Mouse (Mus musculus) neural tube, embryonic 10.5 days (tissue): ENCODE data around the gene Xylb.

Source experiments
- DNase-seq: peaks from one replicate; pipeline ENCODE4 v3.0.0-alpha.2; 2017; ENCODE audit warnings: low spot score; ENCODE audit errors: extremely low spot score

Xylb gene

GRCm38 (mm10) chr9:119401801-119402214 is 44.6 kb downstream of the Xylb start, which contains the start of gene Acvr2b:
Gene Acvr2b, plus strand, starts transcription at chr9:119402118.
- DNase-seq = peak; percentile 98

- peak; percentile 74 for DNase-seq
Observed at GRCm38 (mm10) chr9:119402253-119403235, 45.4 kb downstream of the Xylb start.

DNA sequence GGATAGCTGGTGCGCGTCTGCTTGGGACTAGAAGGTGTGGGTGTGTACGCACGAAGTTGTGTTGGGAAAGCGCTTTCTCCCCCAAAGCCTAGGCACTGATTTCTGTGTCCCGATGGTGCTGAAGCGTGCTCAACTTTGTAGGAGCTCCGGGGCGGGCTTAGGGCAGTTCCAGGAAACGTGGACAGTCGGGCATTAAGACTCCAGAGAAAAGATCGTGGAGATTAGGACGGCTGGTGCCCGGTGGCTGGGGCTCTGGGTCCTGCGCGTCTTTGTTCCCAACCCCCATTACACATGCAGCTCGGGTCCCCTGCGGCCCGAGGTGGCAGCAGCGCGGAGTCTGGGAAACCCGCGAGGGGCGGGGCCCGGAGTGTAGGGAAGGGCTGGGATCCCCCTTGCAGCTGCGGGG is 46.1 kb downstream of the Xylb start:
- DNase-seq = peak; percentile 78

- DNase-seq = no peak
Observed at GRCm38 (mm10) chr9:119404090-119404489, 46.9 kb downstream of the Xylb start.

- DNase-seq = no peak
Observed at GRCm38 (mm10) chr9:119407884-119408283, 50.7 kb downstream of the Xylb start.

DNA sequence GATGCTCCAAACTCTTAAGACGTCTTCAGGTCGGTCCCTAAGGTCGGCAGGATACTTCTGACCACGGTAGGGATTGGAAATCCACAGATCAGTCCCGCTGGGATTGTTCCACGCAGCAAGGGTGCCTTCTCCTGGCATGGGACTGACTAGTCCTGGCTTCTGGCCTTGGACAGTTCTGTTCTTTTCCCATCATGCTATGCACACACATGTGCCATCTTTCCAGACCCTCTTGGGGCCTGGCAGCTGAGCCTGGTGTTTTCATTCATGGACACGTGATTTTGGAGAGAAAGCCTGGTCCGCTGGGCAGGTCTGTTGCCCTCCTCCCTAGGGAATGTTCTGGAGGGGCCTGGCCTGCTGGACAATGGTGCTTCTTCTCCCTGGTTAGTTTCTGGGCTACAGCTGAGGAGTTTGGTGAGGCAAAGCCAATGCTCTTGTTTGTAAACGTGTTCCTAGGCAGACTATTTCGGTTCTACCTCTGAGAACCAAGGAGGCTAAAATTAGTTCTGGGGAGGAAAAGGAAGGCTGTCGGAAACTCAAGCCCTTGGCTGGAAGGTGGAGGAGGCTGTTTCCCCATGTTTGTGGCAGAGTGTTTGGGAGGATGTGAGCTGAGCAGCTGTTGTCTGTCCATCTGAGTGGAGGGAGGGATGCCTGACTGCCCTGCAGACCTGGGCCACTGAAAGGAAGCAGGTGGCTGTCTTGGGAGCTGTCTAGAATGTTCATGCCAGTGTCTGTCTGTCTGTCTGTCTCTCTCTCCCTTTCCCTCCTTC is 51.9 kb downstream of the Xylb start:
- no peak for DNase-seq

- no peak for DNase-seq
Observed at GRCm38 (mm10) chr9:119409864-119410263, 52.7 kb downstream of the Xylb start.

- DNase-seq = no peak
Observed at GRCm38 (mm10) chr9:119418025-119418424, 60.8 kb downstream of the Xylb start.

DNA sequence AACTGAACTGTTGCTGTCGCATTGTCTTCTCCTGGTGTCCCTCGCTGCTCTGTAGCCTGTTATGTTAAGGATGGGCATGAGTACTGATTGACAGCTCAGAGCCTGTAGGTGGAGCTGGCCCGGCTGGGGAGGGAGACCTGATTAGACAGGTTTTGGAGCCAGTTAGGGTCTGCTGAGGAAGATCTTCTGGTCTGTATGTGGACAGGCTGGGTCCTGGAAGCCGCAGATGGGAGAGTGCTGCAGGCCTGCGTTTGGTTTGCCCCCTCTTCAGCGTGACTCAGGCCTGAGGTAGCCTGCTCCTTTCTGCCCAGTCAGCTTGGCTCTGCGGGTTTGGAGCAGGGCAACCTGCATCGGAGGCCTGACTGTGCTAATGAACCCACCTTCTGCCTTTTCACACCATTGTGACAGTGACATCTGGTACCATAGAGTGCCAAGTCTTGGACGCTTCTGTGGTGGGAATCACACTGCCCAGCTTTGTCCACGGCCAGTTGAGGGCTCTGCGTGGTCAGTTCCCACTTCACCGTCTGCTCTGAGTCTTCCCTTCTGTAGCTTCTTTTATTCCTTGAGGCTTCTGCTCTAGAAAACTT is 62.8 kb downstream of the Xylb start:
- no peak for DNase-seq

DNA sequence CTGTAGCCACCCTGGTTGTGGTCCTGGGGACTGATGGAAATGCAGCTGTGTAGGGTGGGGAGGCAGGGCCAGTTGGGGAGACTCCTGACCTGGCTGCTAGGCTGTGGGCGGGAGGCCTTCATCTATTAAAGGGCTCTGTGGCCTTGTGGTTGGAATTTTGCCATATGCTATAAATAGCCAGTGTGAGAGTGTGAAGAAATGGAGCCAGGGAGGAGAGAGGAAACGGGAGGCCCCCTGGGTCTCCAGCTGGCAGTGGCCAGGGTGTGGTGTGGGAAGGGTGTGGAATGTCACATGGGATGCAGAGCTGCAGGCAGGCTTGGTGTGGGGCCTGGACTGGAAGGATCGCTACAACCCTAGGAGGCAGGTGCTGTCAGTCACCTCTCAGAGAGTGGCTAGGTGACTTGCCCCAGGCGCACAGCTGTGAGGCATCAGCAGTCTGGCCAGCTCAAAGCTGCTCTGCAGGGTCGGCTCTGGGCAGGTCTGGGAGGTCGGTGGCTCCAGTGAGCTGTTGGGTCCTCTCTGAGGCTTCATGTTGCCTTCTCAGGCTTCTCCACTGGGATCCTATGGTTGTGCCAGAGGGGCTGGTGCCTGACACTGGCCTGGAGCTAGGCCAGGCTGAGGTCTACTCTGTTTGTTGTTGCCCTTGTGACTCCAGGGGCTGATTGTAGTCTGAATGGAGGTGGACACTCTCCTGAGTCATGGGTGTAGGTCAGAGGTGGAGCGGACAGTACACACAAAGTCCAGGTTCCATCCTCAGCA is 68.2 kb downstream of the Xylb start:
- no peak for DNase-seq

DNA sequence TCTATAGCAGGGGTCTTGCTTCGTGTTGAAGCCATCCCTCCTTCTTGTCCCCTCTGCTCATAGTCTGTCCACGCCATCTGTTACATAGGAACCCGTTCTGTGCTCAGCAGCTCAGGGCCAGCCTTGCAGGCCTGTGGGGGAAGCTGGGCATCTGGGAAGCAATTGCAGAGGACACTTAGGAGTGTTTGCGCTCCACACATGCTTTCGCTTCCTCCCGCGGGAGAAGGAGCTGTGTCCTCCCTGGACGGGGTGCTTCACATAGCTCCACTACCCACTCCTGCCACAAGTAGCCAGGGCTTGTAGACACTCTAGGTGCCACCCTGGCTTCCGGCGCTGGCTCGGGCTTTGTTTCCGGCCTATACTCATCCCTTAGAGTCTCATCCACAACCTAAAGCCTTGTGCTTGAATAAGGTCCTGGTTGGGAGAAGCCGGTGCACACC is 68.8 kb downstream of the Xylb start:
- no peak for DNase-seq

GRCm38 (mm10) chr9:119426483-119426882 is 69.3 kb downstream of the Xylb start:
- DNase-seq = no peak

GRCm38 (mm10) chr9:119430311-119430710 is 73.1 kb downstream of the Xylb start:
- DNase-seq = peak; percentile 72

- no peak for DNase-seq
Observed at GRCm38 (mm10) chr9:119435855-119436254, 78.7 kb downstream of the Xylb start.

GRCm38 (mm10) chr9:119438065-119438464 is 80.9 kb downstream of the Xylb start:
- DNase-seq = no peak

- no peak for DNase-seq
Observed at GRCm38 (mm10) chr9:119438498-119439000, 81.4 kb downstream of the Xylb start.
